In the genomic region with DNA sequence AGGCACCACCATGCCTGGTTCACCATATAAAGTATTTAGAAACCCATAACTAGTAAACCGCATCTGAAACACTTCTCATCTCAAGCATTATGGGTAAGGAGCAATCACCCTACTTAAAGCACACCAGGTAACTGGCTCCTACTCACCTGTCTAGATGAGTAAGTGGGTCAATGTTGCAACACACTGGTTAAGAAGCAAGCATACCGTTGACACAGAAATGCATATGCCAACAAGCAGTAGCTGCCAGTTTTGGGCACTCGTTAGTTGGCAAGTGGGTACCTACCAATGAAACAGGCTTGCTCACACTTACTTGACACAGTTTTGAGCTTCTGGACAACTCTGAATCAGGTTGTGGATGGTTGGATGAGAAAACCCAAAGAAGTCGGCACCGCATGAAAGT, we compare ENCODE assay signal across 24 mouse cellular contexts. TPM values are rescaled to one million over a fixed set of nuclear protein-coding genes. Genes with fewer than 3 reads are reported as not detected.
A peak's percentile ranks its signal among the peaks of the same experiment; 100 is the strongest.
DNase-seq lines count a peak whose midpoint lies in the region; ATAC-seq and TF ChIP-seq lines count a peak whose summit lies in the region.
"Had no signal": no experiment of that assay in that cellular context is flagged by ENCODE, and none has a peak within 500 bp of the region (broad histone marks: within the 10 kb centered on the region; RNA-seq: fewer than 3 reads in every experiment).

No protein-coding gene starts in this region.

- no peaks in the 10 kb centered on the region; the same call in 1 of the 2 replicates for H3K4me1 ChIP-seq in lung, adult 2 months (ENCODE audit: control insufficient read depth, insufficient read depth, low read length)
- H3K4me1 ChIP-seq: forebrain, embryonic 15.5 days had no signal

- ATAC-seq in frontal cortex, adult (ENCODE audit: low TSS enrichment), result peak; percentile 12; the same call in 1 of the 2 replicates
- ATAC-seq: forebrain, embryonic 15.5 days; hindbrain, postnatal 0 days; inflammation-experienced regulatory T-cells, adult 6 months had no signal

- no peak overlapping the region for H3K4me3 ChIP-seq in lung, adult 2 months (replicated peaks; ENCODE audit: extremely low read depth, low read depth, low read length)
- H3K4me3 ChIP-seq: embryonic facial prominence, embryonic 12.5 days; embryonic facial prominence, embryonic 15.5 days; forebrain, embryonic 12.5 days; forebrain, embryonic 15.5 days; gastrocnemius, adult 2 months; heart, adult 2 months; heart, embryonic 10.5 days; heart, embryonic 13.5 days had no signal

- 74% methylated on average over 5 of the region's 5 CpGs for WGBS in lung, adult 2 months

- no peak for TF ChIP-seq POLR2A in lung, adult 2 months (IDR thresholded peaks at IDR 0.05; ENCODE audit: borderline replicate concordance, extremely low read depth, low read depth, low read length)

- DNase-seq in frontal cortex, adult 2 months (ENCODE audit: extremely low spot score in 1 of 2, low spot score in 1 of 2), result no peak
- DNase-seq in lung, adult 2 months, result peak; percentile 18
- no peak for DNase-seq in lung, postnatal 14 days
- peak; percentile 34 for DNase-seq in lung, postnatal 25 days (ENCODE audit: low spot score)
- DNase-seq in embryo, embryonic 11 days, result no peak
- DNase-seq: adrenal gland, postnatal 10 days; adrenal gland, postnatal 36 days; cerebellum, adult 18-20 months; cerebellum, adult 9-10 months; cerebellum, postnatal 14 days; gastrocnemius, adult 2 months; gastrocnemius, postnatal 14 days; heart, adult 2 months; heart, postnatal 14 days; heart, postnatal 4 days had no signal

- no peak for TF ChIP-seq CTCF in lung, adult 2 months (IDR thresholded peaks at IDR 0.05; ENCODE audit: insufficient read depth, low read length)

RNA-seq across cellular contexts. Expression of a gene that starts 6.5 kb away (rescaled TPM):
- 42.0 and 43.7 TPM in 2 replicates for polyA plus RNA-seq in frontal cortex, adult 2 months (2012; rRNA removed)
- 32.7 and 44.5 TPM in 2 replicates for polyA plus RNA-seq in lung, adult 2 months (2012; rRNA removed)

RNA-seq across cellular contexts. Expression of a gene that starts 18.4 kb away (rescaled TPM):
- 0.08 TPM in 1 of 2 replicates, not detected in the other for polyA plus RNA-seq in frontal cortex, adult 2 months (2012; rRNA removed)
- not detected in 2 replicates for polyA plus RNA-seq in lung, adult 2 months (2012; rRNA removed)
- polyA plus RNA-seq: forebrain, embryonic 15.5 days; heart, adult 2 months; inflammation-experienced regulatory T-cells, adult 6 months had no signal

RNA-seq across cellular contexts. Expression of a gene that starts 37.1 kb away (rescaled TPM):
- polyA plus RNA-seq in frontal cortex, adult 2 months (2012; rRNA removed), result 6.7 and 7.1 TPM in 2 replicates
- polyA plus RNA-seq in lung, adult 2 months (2012; rRNA removed), result 2.6 and 3.1 TPM in 2 replicates

Comparison
In these comparisons a context has a peak if more than half of its experiments do, and no peak if none do; other contexts are left out.
1. DNase-seq: peak in lung, adult 2 months (single experiment) and lung, postnatal 25 days (single experiment); none in frontal cortex, adult 2 months (0 of 2), lung, postnatal 14 days (single experiment) and embryo, embryonic 11 days (single experiment).